Mouse (Mus musculus): ENCODE data around the gene Pard3.

GRCm38 (mm10) chr8:127063551-127064360 is at the start of gene Pard3:
- TF ChIP-seq CTCF (conservative IDR thresholded peaks at IDR 0.05; ENCODE audit: low read length) (no peak; the same call in 1 of the 2 replicates), POU5F1 (IDR thresholded peaks at IDR 0.05; ENCODE audit: borderline replicate concordance, low read length) (no peak)

Measured in E14TG2a.4 (cell line).